Mouse (Mus musculus) neural tube, embryonic 12.5 days (tissue): ENCODE measurements at regions not wholly inside any gene's neighbourhood (a gene's known extent, or its start where the extent isn't known, plus 50 kb on each side); places are given as distances from the start of the nearest gene placed in this dataset.
"Not testable (repeated sequence)": the region's sequence is repeated elsewhere in the genome, so short reads cannot be mapped to it uniquely, and the experiment has no call there.

Experiments
- ATAC-seq: fragments of 200-750 bp; cut with Nextera tagmentation; 2 replicates; pipeline ENCODE4 v1.8.0; 2017; ENCODE audit warnings: low read depth, mild to moderate bottlenecking, moderate TSS enrichment, moderate library complexity; ENCODE audit not compliant: low FRiP score
- H3K27ac ChIP-seq: fragments of 300-500 bp; sonication (generic); 2 replicates; pipeline ENCODE4 v1.5.1; 2016
- H3K27me3 ChIP-seq: fragments of 300-500 bp; sonication (generic); replicated peaks from 2 replicates; pipeline ENCODE4 v1.6.1; 2016; ENCODE audit warnings: mild to moderate bottlenecking
- H3K36me3 ChIP-seq: fragments of 300-500 bp; sonication (generic); 2 replicates; pipeline ENCODE4 v1.6.1; 2016; ENCODE audit warnings: mild to moderate bottlenecking
- H3K4me1 ChIP-seq: fragments of 300-500 bp; sonication (generic); 2 replicates; pipeline ENCODE4 v1.6.1; 2016
- H3K4me2 ChIP-seq: fragments of 300-500 bp; sonication (generic); replicated peaks from 2 replicates; pipeline ENCODE4 v1.6.1; 2016; ENCODE audit warnings: mild to moderate bottlenecking
- H3K4me3 ChIP-seq: fragments of 300-500 bp; sonication (generic); 2 replicates; pipeline ENCODE4 v1.5.1; 2016
- H3K9ac ChIP-seq: fragments of 300-500 bp; sonication (generic); 2 replicates; pipeline ENCODE4 v1.6.1; 2016; ENCODE audit warnings: mild to moderate bottlenecking
- H3K9me3 ChIP-seq: fragments of 300-500 bp; sonication (generic); 2 replicates; pipeline ENCODE4 v1.6.1; 2016; ENCODE audit warnings: mild to moderate bottlenecking
- WGBS: fragments of 180-500 bp; shearing (Covaris S2); methylation state at CpG from one replicate; pipeline ENCODE4 v1.1.7; 2016; 5-methylcytosine and 5-hydroxymethylcytosine counted together

DNA sequence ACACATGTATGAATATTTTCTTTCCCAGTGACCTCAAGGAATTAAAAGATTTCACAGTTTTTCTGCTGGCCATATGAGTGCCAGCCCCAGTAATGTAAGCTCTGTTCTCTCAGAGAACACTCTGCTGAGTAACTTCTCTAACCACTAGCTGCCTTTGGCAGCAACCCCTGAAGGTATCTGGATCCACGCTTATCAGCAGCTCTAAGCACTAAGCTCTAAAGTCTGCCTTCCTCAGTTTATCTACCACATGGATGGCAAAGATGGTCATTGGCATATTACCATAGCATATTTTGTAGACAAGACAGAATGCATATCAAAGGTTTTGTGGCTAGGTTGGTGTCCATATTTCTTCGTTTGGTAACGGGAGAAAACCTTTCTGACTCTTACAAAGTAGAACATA lies 592.3 kb upstream of the Chrm3 start:
- H3K9ac ChIP-seq, result no peak overlapping the region
- H3K4me1 ChIP-seq, result no peaks in the 10 kb centered on the region
- H3K4me2 ChIP-seq, result no peak overlapping the region
- no peaks in the 10 kb centered on the region for H3K36me3 ChIP-seq
- ATAC-seq, result no peak
- WGBS, result 91% methylated on average over 3 of the region's 3 CpGs
- no peak overlapping the region for H3K4me3 ChIP-seq
- H3K27me3 ChIP-seq, result no peaks in the 10 kb centered on the region
- no peak overlapping the region for H3K27ac ChIP-seq
- H3K9me3 ChIP-seq, result no peaks in the 10 kb centered on the region

DNA sequence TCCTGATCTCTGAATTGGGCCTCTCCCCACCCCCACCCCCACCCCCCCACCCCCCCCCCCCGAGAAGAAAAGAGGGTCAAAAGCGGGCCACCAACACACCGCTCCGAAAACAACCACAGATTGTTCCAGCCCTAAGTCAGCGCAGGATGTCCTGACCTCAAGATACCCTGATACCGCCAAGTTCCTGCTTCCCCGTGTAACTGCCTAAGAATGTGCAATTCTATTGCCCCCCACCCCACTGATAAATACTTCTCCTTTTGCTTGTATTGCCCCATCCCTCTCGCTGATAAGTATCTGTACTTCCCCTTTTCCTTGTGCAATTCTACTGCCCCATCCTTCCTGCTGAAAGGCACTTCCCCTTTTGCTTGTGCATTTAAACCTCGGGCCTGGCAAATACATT lies 590.0 kb upstream of the Chrm3 start:
- not testable (repeated sequence) for H3K4me3 ChIP-seq, H3K4me1 ChIP-seq, H3K27me3 ChIP-seq, H3K27ac ChIP-seq, H3K9me3 ChIP-seq, H3K4me2 ChIP-seq, H3K36me3 ChIP-seq, H3K9ac ChIP-seq, ATAC-seq
- 88% methylated on average over 9 of the region's 9 CpGs for WGBS

DNA sequence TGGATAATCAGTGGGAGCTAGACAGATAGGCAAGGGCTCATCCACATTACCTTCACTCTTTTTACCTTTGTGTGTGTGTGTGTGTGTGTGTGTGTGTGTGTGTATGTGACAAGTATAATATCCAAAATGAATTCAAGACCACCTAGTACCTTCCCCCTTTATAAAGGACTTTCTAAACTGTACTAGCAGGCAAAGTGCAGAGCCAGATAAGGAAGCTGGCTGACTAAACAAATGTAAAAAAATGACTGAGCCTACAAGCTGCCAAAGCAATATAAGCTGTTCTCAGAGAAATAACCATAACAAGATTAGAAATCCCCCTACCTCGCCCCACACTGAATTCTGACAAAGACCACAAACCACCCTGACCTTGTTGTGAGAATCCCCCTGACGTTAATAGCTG lies 586.8 kb upstream of the Chrm3 start:
- Histone ChIP-seq H3K27ac (no peak overlapping the region), H3K4me2 (no peak overlapping the region), H3K9me3 (no peaks in the 10 kb centered on the region), H3K27me3 (no peaks in the 10 kb centered on the region), H3K4me3 (no peak overlapping the region), H3K4me1 (no peaks in the 10 kb centered on the region), H3K36me3 (no peaks in the 10 kb centered on the region), H3K9ac (no peak overlapping the region)
- 75% methylated on average over 2 of the region's 2 CpGs for WGBS
- no peak for ATAC-seq

DNA sequence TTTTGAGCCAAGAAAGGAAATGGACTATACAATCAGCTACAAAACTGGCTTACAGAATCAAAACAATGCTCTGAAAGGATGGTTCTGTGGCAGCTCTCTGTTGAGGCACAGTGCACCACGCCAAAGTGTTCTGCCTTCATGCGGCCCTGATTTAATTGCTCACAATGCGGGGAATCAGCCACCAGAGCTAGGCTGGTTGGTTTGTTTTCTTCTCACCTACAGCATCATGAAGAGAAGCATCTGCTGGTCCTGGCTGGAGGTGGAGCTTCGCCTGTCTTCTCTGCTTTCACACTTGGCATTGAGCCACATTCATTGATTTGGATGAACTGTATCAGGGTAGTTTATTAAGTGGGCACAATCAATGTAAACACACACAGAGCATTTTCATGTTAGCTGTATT lies 583.2 kb upstream of the Chrm3 start:
- no peak overlapping the region for H3K9ac ChIP-seq
- H3K4me1 ChIP-seq, result no peaks in the 10 kb centered on the region
- H3K27me3 ChIP-seq, result no peaks in the 10 kb centered on the region
- no peak overlapping the region for H3K4me2 ChIP-seq
- H3K27ac ChIP-seq, result no peak overlapping the region
- no peak overlapping the region for H3K4me3 ChIP-seq
- WGBS, result 76% methylated on average over 4 of the region's 4 CpGs
- H3K36me3 ChIP-seq, result no peaks in the 10 kb centered on the region
- H3K9me3 ChIP-seq, result no peaks in the 10 kb centered on the region
- ATAC-seq, result no peak

DNA sequence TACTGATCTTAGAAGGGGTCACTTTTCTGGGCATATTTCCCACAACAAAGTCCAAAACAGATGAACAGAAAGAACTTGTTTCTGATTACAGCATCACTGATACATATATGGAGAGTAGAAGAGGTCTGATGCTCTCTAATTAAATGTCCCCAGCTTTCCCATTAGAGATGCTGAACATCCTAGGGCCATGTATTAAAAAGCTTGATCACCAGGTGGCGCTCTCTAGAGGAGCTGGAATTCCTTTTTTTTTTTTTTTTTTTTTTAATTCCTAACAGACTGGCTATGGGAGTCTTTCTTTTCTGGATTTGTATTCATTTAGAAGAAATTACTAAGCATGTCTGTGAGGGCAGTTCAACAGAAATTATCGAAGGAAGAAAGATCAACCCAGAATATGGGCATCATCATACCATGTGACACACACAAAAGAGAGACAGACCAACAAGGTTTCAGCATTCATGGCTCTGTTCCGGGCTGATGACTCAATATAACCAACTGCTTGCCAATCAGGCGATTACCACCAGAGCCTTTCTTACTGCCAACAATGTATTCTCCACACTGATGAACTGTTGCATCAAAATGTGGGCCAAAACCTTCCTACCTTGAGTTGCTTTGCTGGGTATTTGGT lies 581.5 kb upstream of the Chrm3 start:
- Histone ChIP-seq H3K36me3 (no peaks in the 10 kb centered on the region), H3K4me3 (no peak overlapping the region), H3K9me3 (no peaks in the 10 kb centered on the region), H3K4me1 (no peaks in the 10 kb centered on the region), H3K9ac (no peak overlapping the region), H3K27ac (no peak overlapping the region), H3K4me2 (no peak overlapping the region), H3K27me3 (no peaks in the 10 kb centered on the region)
- ATAC-seq, result no peak
- 56% methylated on average over 4 of the region's 4 CpGs for WGBS

DNA sequence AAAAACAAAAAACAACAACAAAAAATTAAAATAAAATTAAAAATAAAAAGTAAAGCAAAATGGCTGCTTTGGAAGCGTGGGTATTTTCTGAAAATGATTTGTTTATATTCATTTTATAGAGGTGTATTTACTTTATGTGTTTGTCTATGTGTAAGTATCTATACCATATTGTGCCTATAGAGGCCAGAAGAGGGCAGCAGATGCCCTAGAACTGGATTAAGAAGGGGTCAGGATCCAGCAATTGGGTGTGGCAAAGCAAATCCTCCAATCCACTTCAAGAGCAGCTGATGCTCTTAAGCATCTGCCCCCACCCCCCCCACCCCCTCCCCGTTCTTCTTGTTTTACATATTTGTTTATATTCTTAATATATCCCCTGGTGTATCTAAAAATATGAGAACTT lies 577.6 kb upstream of the Chrm3 start:
- Histone ChIP-seq H3K36me3 (no peaks in the 10 kb centered on the region), H3K4me2 (no peak overlapping the region), H3K9ac (no peak overlapping the region), H3K9me3 (no peaks in the 10 kb centered on the region), H3K4me3 (no peak overlapping the region), H3K27me3 (no peaks in the 10 kb centered on the region), H3K4me1 (no peaks in the 10 kb centered on the region), H3K27ac (no peak overlapping the region)
- WGBS, result 90% methylated on average over 2 of the region's 2 CpGs
- ATAC-seq, result no peak

DNA sequence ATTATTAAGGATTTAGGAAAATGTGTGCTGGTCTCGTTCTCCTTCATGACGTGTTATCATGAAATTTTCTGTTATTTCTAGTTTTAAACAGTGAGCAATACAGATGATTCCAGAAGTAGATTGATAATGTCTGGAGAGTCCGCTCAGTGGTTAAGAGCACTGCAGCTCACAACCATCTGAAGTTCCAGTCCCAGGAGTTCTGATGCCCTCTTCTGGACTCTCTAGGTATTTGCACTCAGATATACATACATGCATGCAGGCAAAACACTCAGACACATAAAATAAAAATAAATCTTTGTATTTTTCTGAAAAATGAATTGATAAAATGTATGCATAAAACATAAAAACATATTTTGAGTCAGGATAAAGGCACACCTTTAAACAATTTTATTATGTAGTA lies 570.1 kb upstream of the Chrm3 start:
- Histone ChIP-seq H3K9me3 (no peaks in the 10 kb centered on the region), H3K4me2 (no peak overlapping the region), H3K27ac (no peak overlapping the region), H3K9ac (no peak overlapping the region), H3K27me3 (no peaks in the 10 kb centered on the region), H3K4me1 (no peaks in the 10 kb centered on the region), H3K4me3 (no peak overlapping the region), H3K36me3 (no peaks in the 10 kb centered on the region)
- WGBS, result 94% methylated on average over 3 of the region's 3 CpGs
- no peak for ATAC-seq

DNA sequence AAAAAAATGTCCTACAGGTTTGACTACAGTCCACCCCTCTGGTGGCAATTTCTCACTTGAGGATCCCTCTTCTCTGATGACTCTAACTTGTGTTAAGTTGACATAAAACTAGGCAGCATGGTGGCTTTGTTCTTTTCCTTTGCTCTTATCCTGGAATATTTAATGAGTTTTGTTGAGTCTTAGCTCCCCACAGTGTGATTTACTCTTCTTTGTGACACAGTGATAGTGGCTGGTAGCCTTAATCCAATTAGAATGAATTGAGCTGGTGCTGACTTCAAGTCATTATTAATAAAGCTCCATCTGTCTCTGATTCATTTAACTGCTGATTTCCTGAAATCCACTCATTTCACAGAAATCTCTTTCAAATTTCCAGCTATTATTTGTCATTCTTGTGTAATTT lies 553.7 kb upstream of the Chrm3 start:
- Histone ChIP-seq H3K27ac (no peak overlapping the region), H3K4me1 (no peaks in the 10 kb centered on the region), H3K4me3 (no peak overlapping the region), H3K27me3 (no peaks in the 10 kb centered on the region), H3K9ac (no peak overlapping the region), H3K4me2 (no peak overlapping the region), H3K36me3 (no peaks in the 10 kb centered on the region), H3K9me3 (no peaks in the 10 kb centered on the region)
- no peak for ATAC-seq

DNA sequence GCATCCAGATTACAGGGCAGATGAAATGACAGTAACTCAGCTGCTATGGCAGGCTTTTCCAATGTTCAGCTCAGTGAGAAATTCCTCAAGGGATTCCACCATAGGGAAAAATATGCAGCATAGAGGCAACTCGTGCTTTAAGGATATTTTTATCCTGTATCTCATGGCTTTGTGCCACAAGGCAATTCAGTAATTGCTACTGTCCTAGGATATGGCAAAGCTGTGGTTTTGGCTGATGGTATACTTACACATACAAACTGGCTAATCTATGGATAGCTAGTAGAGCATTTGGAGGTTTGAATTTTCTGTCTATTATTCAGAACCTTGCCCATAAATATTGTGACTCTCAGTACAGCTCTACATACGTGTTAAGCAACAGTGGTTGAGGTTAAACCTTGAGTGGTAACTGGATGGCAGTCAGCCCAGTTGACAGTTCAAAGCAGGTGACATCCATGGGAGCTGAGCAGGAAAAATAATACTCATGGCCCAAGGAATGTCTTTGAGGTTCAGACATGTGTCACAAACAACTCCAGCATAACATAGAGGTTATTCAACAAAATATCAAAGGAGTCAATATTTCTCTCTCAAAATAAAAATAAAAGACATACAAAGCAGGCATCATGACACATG lies 548.6 kb upstream of the Chrm3 start:
- H3K36me3 ChIP-seq, result no peaks in the 10 kb centered on the region
- H3K4me1 ChIP-seq, result no peaks in the 10 kb centered on the region
- no peaks in the 10 kb centered on the region for H3K27me3 ChIP-seq

DNA sequence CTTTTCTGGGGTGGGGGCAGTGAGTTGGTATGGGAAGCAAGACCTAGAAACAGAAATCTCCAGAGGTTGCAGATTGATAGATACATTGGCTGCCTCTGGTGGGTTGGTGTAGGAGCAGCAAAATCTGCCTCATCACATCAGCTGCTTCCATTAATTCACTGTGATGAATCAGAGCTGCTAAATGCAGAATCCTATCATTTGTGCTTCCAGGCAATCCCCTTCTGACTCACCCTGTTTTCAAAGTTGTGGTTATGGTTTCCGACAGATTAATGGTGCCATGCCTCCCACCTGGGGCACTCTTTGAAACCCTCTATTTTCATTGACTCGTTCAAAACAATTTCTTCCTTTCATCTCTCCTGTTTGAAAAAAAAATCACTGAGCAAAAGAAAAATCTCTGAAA lies 507.2 kb upstream of the Chrm3 start:
- no peak overlapping the region for H3K9ac ChIP-seq
- 64% methylated on average over 2 of the region's 2 CpGs for WGBS
- H3K36me3 ChIP-seq, result no peaks in the 10 kb centered on the region
- no peaks in the 10 kb centered on the region for H3K4me1 ChIP-seq
- H3K27ac ChIP-seq, result no peak overlapping the region
- no peak overlapping the region for H3K4me3 ChIP-seq
- no peak for ATAC-seq
- no peak overlapping the region for H3K4me2 ChIP-seq
- no peaks in the 10 kb centered on the region for H3K27me3 ChIP-seq
- no peaks in the 10 kb centered on the region for H3K9me3 ChIP-seq

More for the DNA sequence above, 548.6 kb upstream of the Chrm3 start:
- Histone ChIP-seq H3K4me2 (no peak overlapping the region), H3K9me3 (no peaks in the 10 kb centered on the region), H3K4me3 (no peak overlapping the region), H3K27ac (no peak overlapping the region), H3K9ac (no peak overlapping the region)
- WGBS, result 54% methylated on average over 2 of the region's 2 CpGs
- ATAC-seq, result no peak

DNA sequence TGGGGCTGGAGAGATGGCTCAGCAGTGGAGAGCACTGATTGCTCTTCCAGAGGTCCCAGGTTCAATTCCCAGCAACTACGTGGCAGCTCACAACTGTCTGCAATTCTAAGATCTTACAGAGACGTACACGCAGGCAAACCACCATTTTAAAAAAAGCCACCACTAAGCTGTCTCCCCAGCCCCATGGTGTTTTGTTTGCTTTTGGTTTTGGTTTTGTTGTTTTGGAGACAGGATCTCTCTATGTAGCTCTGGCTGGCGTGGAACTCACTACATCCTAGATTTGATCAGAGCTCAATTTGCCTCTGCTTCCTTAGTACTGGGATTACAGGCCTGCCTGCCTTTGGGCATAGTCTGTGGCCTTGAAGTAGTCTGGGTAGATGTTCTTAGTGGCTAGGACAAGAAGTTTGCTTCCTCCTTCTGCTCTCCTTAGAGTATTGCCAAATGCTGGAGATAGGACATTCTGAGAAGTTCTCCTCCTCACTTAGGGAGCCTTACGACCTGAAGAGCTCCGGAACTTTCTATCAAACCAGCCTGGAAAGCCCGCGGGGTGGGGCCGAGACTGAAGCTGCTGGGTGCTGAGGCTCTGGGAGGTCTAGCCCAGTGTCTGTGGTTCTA lies 495.4 kb upstream of the Chrm3 start:
- H3K27ac ChIP-seq, H3K27me3 ChIP-seq, H3K9me3 ChIP-seq, H3K4me2 ChIP-seq, H3K4me3 ChIP-seq, H3K9ac ChIP-seq, H3K4me1 ChIP-seq, ATAC-seq, H3K36me3 ChIP-seq: not testable (repeated sequence)
- 93% methylated on average over 9 of the region's 9 CpGs for WGBS

DNA sequence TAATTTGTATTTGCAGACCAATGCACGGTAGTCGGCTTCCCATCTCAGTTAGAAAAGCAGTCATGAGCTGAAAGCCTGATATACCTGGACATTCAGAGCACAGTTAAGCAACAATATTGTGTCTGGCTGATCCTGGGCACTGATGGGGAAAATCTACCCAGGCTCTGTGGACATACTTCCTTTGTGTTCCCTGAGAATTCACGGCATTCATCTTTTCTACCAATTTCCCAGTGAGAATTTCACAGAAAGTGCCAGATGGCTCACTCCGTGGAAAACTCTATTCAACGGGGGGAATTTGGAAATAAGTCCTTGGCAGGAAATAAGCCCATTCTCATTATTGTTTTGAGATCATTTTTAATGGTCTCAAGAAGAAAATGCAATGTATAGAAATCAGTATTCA lies 484.6 kb upstream of the Chrm3 start:
- Histone ChIP-seq H3K4me1 (no peaks in the 10 kb centered on the region), H3K4me2 (no peak overlapping the region), H3K27ac (no peak overlapping the region), H3K27me3 (no peaks in the 10 kb centered on the region), H3K4me3 (no peak overlapping the region), H3K36me3 (no peaks in the 10 kb centered on the region), H3K9ac (no peak overlapping the region), H3K9me3 (no peaks in the 10 kb centered on the region)
- 75% methylated on average over 5 of the region's 5 CpGs for WGBS
- no peak for ATAC-seq

DNA sequence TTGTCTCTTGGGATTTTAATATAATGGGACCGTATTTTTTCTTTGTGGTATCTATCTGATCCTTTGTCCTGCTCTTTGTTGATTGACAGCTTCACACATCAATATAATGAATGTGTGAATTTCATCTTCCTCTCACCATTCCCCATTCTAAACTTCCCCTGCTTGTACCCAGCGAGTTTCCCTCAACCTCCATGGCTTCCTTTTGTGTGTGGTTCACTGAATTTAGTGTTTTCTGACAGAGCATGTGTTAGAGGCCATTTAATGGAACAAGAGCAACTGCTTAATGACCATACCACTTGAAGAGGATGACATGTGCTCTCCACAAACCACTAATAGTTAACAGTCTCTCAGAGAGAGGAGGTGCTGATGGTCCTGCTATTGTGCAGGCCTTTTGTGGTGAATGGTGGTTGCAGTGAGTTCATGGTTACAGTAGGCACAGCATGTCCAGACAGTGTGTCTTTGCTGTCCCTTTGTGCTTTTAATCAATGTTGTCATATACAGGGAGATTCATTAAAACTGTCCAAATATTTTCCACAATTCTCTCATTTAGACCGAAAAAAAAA lies 438.8 kb upstream of the Chrm3 start:
- Histone ChIP-seq H3K4me3 (no peak overlapping the region), H3K4me2 (no peak overlapping the region), H3K9me3 (no peaks in the 10 kb centered on the region), H3K36me3 (no peaks in the 10 kb centered on the region), H3K27ac (no peak overlapping the region), H3K4me1 (no peaks in the 10 kb centered on the region), H3K27me3 (no peaks in the 10 kb centered on the region), H3K9ac (no peak overlapping the region)
- no peak for ATAC-seq
- WGBS, result 75% methylated on average over 3 of the region's 3 CpGs
